Mouse (Mus musculus) activated CD4-positive, CD25-positive, alpha-beta regulatory T cell, adult 9 weeks (primary cell): ENCODE measurements around the gene Ropn1l. TPM values are rescaled to one million over a fixed set of nuclear protein-coding genes. Genes with fewer than 3 reads are reported as not detected.

Experiments used
- polyA plus RNA-seq: library from polyadenylated mRNA; unstranded; fragments of 100-300 nt; shearing (Covaris generic); gene quantifications from one replicate; pipeline ENCODE4 v1.2.1, GENCODE M21; 2017

Gene Ropn1l
- polyA plus RNA-seq: 1.1 TPM

DNA sequence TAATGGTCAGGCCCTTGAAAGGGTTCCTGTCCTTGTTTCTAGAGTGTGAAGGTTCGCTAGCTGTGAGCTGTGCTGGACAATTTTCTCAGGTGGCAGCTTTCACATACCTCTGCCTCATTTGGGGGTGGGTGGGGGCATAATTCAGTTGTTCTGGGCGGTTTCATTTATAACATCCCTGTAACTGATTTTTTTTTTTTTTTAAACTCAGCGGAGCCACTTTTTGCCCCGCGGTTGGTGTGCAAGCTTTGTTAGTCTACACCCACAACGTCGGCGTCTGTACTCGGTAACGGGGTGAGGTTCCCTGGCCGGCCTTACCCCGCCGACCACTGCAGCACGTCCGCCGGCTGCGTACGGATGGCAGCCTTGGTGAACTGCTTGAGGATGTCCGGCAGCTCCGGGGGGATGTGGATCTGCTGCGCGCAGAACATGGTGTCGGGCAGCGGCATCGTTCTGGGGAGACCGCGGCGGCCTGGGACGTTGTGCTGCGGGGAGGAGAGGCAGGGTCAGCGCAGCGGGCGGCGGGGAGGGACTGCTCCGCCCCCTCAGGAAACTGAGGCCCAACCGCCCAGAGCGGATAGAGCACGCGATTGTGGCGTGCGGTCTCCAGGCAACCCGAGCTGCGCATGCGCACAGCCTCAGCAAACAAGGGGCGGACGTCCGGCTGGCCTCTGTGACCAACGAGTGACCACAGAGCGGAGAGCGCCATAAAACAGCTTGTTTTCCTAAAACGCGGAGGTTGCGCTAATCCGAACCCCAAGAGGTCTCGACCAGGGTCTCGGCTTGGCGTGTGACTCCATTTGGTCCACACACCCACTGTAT, at the start of gene Ropn1l:
Ropn1l (minus strand) TSS at position 640 of the 819 bp plus-strand sequence.

Other genes with a start within 250 kb of the Ropn1l start
- gene Dap, start 229.4 kb downstream of the Ropn1l start, polyA plus RNA-seq: 43.0 TPM
- not detected for gene Ankrd33b, start 86.0 kb downstream of the Ropn1l start, polyA plus RNA-seq
- 8.7 TPM for gene March6, start 77.3 kb upstream of the Ropn1l start, polyA plus RNA-seq
- gene Cmbl, start 111.7 kb upstream of the Ropn1l start, polyA plus RNA-seq: 0.32 TPM
- gene Cct5, start 148.1 kb upstream of the Ropn1l start, polyA plus RNA-seq: 402 TPM
- 19.0 TPM for gene Fam173b, start 148.1 kb upstream of the Ropn1l start, polyA plus RNA-seq